Mouse (Mus musculus): ENCODE measurements around the gene Mast1. TPM values are rescaled to one million over a fixed set of nuclear protein-coding genes. Genes with fewer than 3 reads are reported as not detected.

Gene Mast1
- polyA plus RNA-seq, 1 experiment from 2014 or later, result 65.8 TPM

DNA sequence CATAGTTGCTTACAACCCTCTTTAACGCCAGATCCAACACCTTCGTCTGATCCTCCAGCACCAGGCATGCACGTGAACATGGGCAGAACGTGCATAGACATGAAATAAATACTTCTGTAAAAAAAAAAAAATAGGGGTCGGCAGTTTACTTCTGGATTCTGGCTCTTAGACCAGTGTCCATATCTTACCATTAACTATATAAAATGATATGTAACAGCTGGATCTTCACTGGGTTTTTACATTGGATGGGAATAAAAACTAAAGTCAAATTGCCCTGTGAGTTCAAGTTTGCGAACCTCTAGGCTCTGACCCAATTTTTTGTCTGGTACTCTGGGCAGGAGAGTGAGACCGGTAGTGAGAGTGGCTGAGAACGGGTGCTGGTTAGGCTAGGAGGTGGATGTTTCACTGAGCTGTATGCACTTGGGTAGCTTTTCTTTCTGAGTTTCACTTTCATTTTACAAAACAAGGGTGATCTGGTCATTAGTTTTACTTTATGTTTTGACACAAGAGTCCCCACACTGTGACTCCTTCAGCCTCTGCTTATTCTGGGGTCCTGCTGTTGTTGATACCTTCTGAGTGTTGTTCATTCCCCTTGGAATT, 37.5 kb upstream of the Mast1 start:
- H3K9me3 ChIP-seq (ENCODE audit: control insufficient read depth, low read length), result no peaks in the 10 kb centered on the region
- no peak overlapping the region for H3K27ac ChIP-seq (ENCODE audit: low read length)
- 76% methylated on average over 8 of the region's 8 CpGs for WGBS
- H3K4me3 ChIP-seq (replicated peaks; ENCODE audit: low read length), result no peak overlapping the region
- no peak overlapping the region for H3K4me2 ChIP-seq (ENCODE audit: low read length)
- peaks cover 8% of the 10 kb centered on the region for H3K36me3 ChIP-seq (ENCODE audit: control insufficient read depth, insufficient read depth)
- no peak overlapping the region for H3K9ac ChIP-seq (replicated peaks; ENCODE audit: low read depth, low read length)
- peaks cover 18% of the 10 kb centered on the region for H3K27me3 ChIP-seq (replicated peaks; ENCODE audit: control insufficient read depth, insufficient read depth, low read length)
- no peak for ATAC-seq
- peaks cover 60% of the 10 kb centered on the region for H3K4me1 ChIP-seq (replicated peaks; ENCODE audit: control insufficient read depth, insufficient read depth, low read length)

DNA sequence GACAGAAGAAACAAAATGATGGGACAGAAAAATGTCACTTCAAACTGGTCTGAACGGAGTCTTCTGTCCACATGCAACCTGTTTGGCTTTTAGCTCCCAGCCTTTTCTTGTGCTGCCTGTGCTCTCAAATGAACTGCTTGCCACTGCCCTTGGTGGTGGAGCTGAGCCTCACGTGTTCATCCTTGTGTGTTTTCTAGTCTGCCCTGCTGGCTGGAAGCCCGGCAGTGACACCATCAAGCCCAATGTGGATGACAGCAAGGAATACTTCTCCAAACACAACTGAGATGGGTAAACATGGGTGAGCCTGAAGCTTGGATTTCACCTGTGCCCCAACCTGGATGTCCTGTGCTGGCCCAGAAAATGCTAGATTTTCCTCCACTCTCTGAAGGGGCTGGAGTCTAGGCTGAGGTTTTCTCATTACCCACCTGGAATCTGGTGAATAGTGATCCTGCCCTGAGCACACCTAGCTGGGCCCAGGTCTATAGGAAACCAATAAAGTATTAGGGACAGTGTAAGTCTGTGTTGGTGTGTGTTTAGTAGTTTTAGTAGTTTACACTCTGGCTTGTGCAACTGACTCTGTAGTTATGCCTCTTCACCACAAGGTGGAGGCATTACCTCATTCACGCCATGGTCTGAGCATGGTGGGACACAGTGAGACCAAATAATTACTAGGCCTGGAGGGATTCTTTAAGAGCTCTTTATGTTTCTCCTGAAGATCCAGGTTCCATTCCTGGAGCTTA, 36.8 kb upstream of the Mast1 start:
- Histone ChIP-seq H3K27ac (ENCODE audit: low read length) (no peak overlapping the region), H3K4me1 (replicated peaks; ENCODE audit: control insufficient read depth, insufficient read depth, low read length) (peaks cover 57% of the 10 kb centered on the region), H3K27me3 (replicated peaks; ENCODE audit: control insufficient read depth, insufficient read depth, low read length) (peaks cover 17% of the 10 kb centered on the region), H3K36me3 (ENCODE audit: control insufficient read depth, insufficient read depth) (peaks cover 8% of the 10 kb centered on the region), H3K9me3 (ENCODE audit: control insufficient read depth, low read length) (no peaks in the 10 kb centered on the region), H3K4me3 (replicated peaks; ENCODE audit: low read length) (no peak overlapping the region), H3K4me2 (ENCODE audit: low read length) (no peak overlapping the region), H3K9ac (replicated peaks; ENCODE audit: low read depth, low read length) (no peak overlapping the region)
- ATAC-seq, result peak; percentile 18; the same call in 1 of the 2 replicates
- 56% methylated on average over 4 of the region's 4 CpGs for WGBS

GRCm38 (mm10) chr8:84973079-84973478, 35.9 kb upstream of the Mast1 start:
- WGBS, result 88% methylated on average over 1 of the region's 1 CpGs
- peaks cover 13% of the 10 kb centered on the region for H3K27me3 ChIP-seq (replicated peaks; ENCODE audit: control insufficient read depth, insufficient read depth, low read length)
- no peak overlapping the region for H3K27ac ChIP-seq (ENCODE audit: low read length)
- peaks cover 54% of the 10 kb centered on the region for H3K4me1 ChIP-seq (replicated peaks; ENCODE audit: control insufficient read depth, insufficient read depth, low read length)
- H3K4me2 ChIP-seq (ENCODE audit: low read length), result no peak overlapping the region
- H3K4me3 ChIP-seq (replicated peaks; ENCODE audit: low read length), result no peak overlapping the region
- H3K36me3 ChIP-seq (ENCODE audit: control insufficient read depth, insufficient read depth), result peaks cover 8% of the 10 kb centered on the region
- no peak overlapping the region for H3K9ac ChIP-seq (replicated peaks; ENCODE audit: low read depth, low read length)
- H3K9me3 ChIP-seq (ENCODE audit: control insufficient read depth, low read length), result no peaks in the 10 kb centered on the region
- ATAC-seq, result no peak

GRCm38 (mm10) chr8:84970913-84971312, 33.8 kb upstream of the Mast1 start:
- Histone ChIP-seq H3K27ac (ENCODE audit: low read length) (peak overlapping the region; percentile 3; the same call in 1 of the 2 replicates), H3K4me1 (replicated peaks; ENCODE audit: control insufficient read depth, insufficient read depth, low read length) (peaks cover 36% of the 10 kb centered on the region), H3K36me3 (ENCODE audit: control insufficient read depth, insufficient read depth) (peaks cover 8% of the 10 kb centered on the region), H3K4me3 (replicated peaks; ENCODE audit: low read length) (peak overlapping the region; percentile 66), H3K27me3 (replicated peaks; ENCODE audit: control insufficient read depth, insufficient read depth, low read length) (no peaks in the 10 kb centered on the region), H3K4me2 (ENCODE audit: low read length) (peak overlapping the region; percentile 69), H3K9me3 (ENCODE audit: control insufficient read depth, low read length) (no peaks in the 10 kb centered on the region), H3K9ac (replicated peaks; ENCODE audit: low read depth, low read length) (peak overlapping the region; percentile 83)
- WGBS, result 73% methylated on average over 5 of the region's 5 CpGs
- ATAC-seq, result no peak

GRCm38 (mm10) chr8:84970135-84970790, 33.1 kb upstream of the Mast1 start:
- H3K27ac ChIP-seq (ENCODE audit: low read length), result peak overlapping the region; percentile 84
- H3K9ac ChIP-seq (replicated peaks; ENCODE audit: low read depth, low read length), result peak overlapping the region; percentile 83
- peak overlapping the region; percentile 69 for H3K4me2 ChIP-seq (ENCODE audit: low read length)
- peak overlapping the region; percentile 66 for H3K4me3 ChIP-seq (replicated peaks; ENCODE audit: low read length)
- no peaks in the 10 kb centered on the region for H3K27me3 ChIP-seq (replicated peaks; ENCODE audit: control insufficient read depth, insufficient read depth, low read length)
- peaks cover 8% of the 10 kb centered on the region for H3K36me3 ChIP-seq (ENCODE audit: control insufficient read depth, insufficient read depth)
- H3K4me1 ChIP-seq (replicated peaks; ENCODE audit: control insufficient read depth, insufficient read depth, low read length), result peaks cover 32% of the 10 kb centered on the region
- H3K9me3 ChIP-seq (ENCODE audit: control insufficient read depth, low read length), result no peaks in the 10 kb centered on the region
- ATAC-seq, result no peak
- WGBS, result 6% methylated on average over 21 of the region's 21 CpGs

GRCm38 (mm10) chr8:84969241-84970134, 32.3 kb upstream of the Mast1 start, which contains the start of the genes Gm49661, Prdx2 and Rnaseh2a:
TSS of gene Gm49661 (minus strand) at chr8:84969433.
TSS of gene Prdx2 (plus strand) at chr8:84969587.
TSS of gene Rnaseh2a (minus strand) at chr8:84969767.
- no peaks in the 10 kb centered on the region for H3K9me3 ChIP-seq (ENCODE audit: control insufficient read depth, low read length)
- peak within 1 kb of the TSS; percentile 84 for H3K27ac ChIP-seq (ENCODE audit: low read length)
- WGBS, result 0% methylated on average over 56 of the region's 56 CpGs
- H3K27me3 ChIP-seq (replicated peaks; ENCODE audit: control insufficient read depth, insufficient read depth, low read length), result no peaks in the 10 kb centered on the region
- peak within 1 kb of the TSS; percentile 69 for H3K4me2 ChIP-seq (ENCODE audit: low read length)
- peaks cover 4% of the 10 kb centered on the region; the same call in 1 of the 2 replicates for H3K36me3 ChIP-seq (ENCODE audit: control insufficient read depth, insufficient read depth)
- peaks cover 34% of the 10 kb centered on the region for H3K4me1 ChIP-seq (replicated peaks; ENCODE audit: control insufficient read depth, insufficient read depth, low read length)
- peak; percentile 70 for ATAC-seq
- peak within 1 kb of the TSS; percentile 66 for H3K4me3 ChIP-seq (replicated peaks; ENCODE audit: low read length)
- H3K9ac ChIP-seq (replicated peaks; ENCODE audit: low read depth, low read length), result peak within 1 kb of the TSS; percentile 83

- H3K27ac ChIP-seq (ENCODE audit: low read length), result peak overlapping the region; percentile 84
- 14% methylated on average over 2 of the region's 2 CpGs for WGBS
- H3K4me1 ChIP-seq (replicated peaks; ENCODE audit: control insufficient read depth, insufficient read depth, low read length), result peaks cover 34% of the 10 kb centered on the region
- H3K4me3 ChIP-seq (replicated peaks; ENCODE audit: low read length), result peak overlapping the region; percentile 66
- H3K36me3 ChIP-seq (ENCODE audit: control insufficient read depth, insufficient read depth), result peaks cover 4% of the 10 kb centered on the region; the same call in 1 of the 2 replicates
- H3K9me3 ChIP-seq (ENCODE audit: control insufficient read depth, low read length), result no peaks in the 10 kb centered on the region
- peak overlapping the region; percentile 83 for H3K9ac ChIP-seq (replicated peaks; ENCODE audit: low read depth, low read length)
- peak overlapping the region; percentile 69 for H3K4me2 ChIP-seq (ENCODE audit: low read length)
- ATAC-seq, result no peak
- no peaks in the 10 kb centered on the region for H3K27me3 ChIP-seq (replicated peaks; ENCODE audit: control insufficient read depth, insufficient read depth, low read length)
These were observed 31.5 kb upstream of the Mast1 start for GRCm38 (mm10) chr8:84968650-84969049.

GRCm38 (mm10) chr8:84967532-84968304, 30.6 kb upstream of the Mast1 start:
- Histone ChIP-seq H3K4me2 (ENCODE audit: low read length) (no peak overlapping the region), H3K4me1 (replicated peaks; ENCODE audit: control insufficient read depth, insufficient read depth, low read length) (peaks cover 34% of the 10 kb centered on the region)

More at GRCm38 (mm10) chr8:84967532-84968304, 30.6 kb upstream of the Mast1 start:
- Histone ChIP-seq H3K9ac (replicated peaks; ENCODE audit: low read depth, low read length) (no peak overlapping the region), H3K36me3 (ENCODE audit: control insufficient read depth, insufficient read depth) (peaks cover 4% of the 10 kb centered on the region; the same call in 1 of the 2 replicates), H3K4me3 (replicated peaks; ENCODE audit: low read length) (no peak overlapping the region), H3K27ac (ENCODE audit: low read length) (no peak overlapping the region), H3K9me3 (ENCODE audit: control insufficient read depth, low read length) (no peaks in the 10 kb centered on the region), H3K27me3 (replicated peaks; ENCODE audit: control insufficient read depth, insufficient read depth, low read length) (no peaks in the 10 kb centered on the region)
- WGBS, result 82% methylated on average over 13 of the region's 13 CpGs
- ATAC-seq, result no peak

Measured in forebrain, embryonic 16.5 days (tissue).